Mouse (Mus musculus) heart, adult 8-10 months (tissue): Measurements from ENCODE around the gene Sptbn2. TPM values are rescaled to one million over a fixed set of nuclear protein-coding genes. Genes with fewer than 3 reads are reported as not detected.

Experiments used
- DNase-seq: peaks from one replicate; pipeline ENCODE4 v3.0.0; 2022; ENCODE audit warnings: low spot score
- total RNA-seq, 4 experiments: library from RNA; stranded (reverse); gene quantifications; 2 replicates each; pipeline ENCODE4 v1.2.4; 2022

The Sptbn2 gene
- under 1 TPM; 0.22 to 0.91 (median 0.50) TPM for total RNA-seq

GRCm38 (mm10) chr19:4711098-4711600 is at the start of gene Sptbn2:
Sptbn2 (plus strand) TSS chr19:4711167.
- no peak for DNase-seq

GRCm38 (mm10) chr19:4666815-4667214 is 44.2 kb upstream of the Sptbn2 start:
- DNase-seq: no peak

GRCm38 (mm10) chr19:4670776-4671175 is 40.2 kb upstream of the Sptbn2 start:
- no peak for DNase-seq

GRCm38 (mm10) chr19:4672401-4672800 is 38.6 kb upstream of the Sptbn2 start:
- no peak for DNase-seq

GRCm38 (mm10) chr19:4694346-4694745 is 16.6 kb upstream of the Sptbn2 start:
- DNase-seq: no peak

- no peak for DNase-seq
Observed at GRCm38 (mm10) chr19:4697121-4697520, 13.8 kb upstream of the Sptbn2 start.

GRCm38 (mm10) chr19:4697721-4698120 is 13.2 kb upstream of the Sptbn2 start:
- no peak for DNase-seq

- DNase-seq: peak; percentile 33
Observed at GRCm38 (mm10) chr19:4698205-4698677, 12.7 kb upstream of the Sptbn2 start, which contains the start of gene Gm960. Gm960 (minus strand) TSS chr19:4698668.

GRCm38 (mm10) chr19:4698856-4699255 is 12.1 kb upstream of the Sptbn2 start:
- no peak for DNase-seq

- no peak for DNase-seq
Observed at GRCm38 (mm10) chr19:4699821-4700220, 11.1 kb upstream of the Sptbn2 start.

- no peak for DNase-seq
Observed at GRCm38 (mm10) chr19:4700656-4701055, 10.3 kb upstream of the Sptbn2 start.

- no peak for DNase-seq
Observed at GRCm38 (mm10) chr19:4701221-4701620, 9.7 kb upstream of the Sptbn2 start.

- no peak for DNase-seq
Observed at GRCm38 (mm10) chr19:4708765-4709164, 2.2 kb upstream of the Sptbn2 start.

GRCm38 (mm10) chr19:4711601-4712155 is 711 bp downstream of the Sptbn2 start:
- no peak for DNase-seq

GRCm38 (mm10) chr19:4712156-4712780 is 1.3 kb downstream of the Sptbn2 start:
- DNase-seq: no peak

- no peak for DNase-seq
Observed at GRCm38 (mm10) chr19:4712781-4713526, 2.0 kb downstream of the Sptbn2 start.

GRCm38 (mm10) chr19:4713886-4714285 is 2.9 kb downstream of the Sptbn2 start:
- DNase-seq: no peak

GRCm38 (mm10) chr19:4716756-4717155 is 5.8 kb downstream of the Sptbn2 start:
- DNase-seq: no peak

- no peak for DNase-seq
Observed at GRCm38 (mm10) chr19:4717281-4717680, 6.3 kb downstream of the Sptbn2 start.

GRCm38 (mm10) chr19:4718716-4719115 is 7.7 kb downstream of the Sptbn2 start:
- no peak for DNase-seq

- DNase-seq: no peak
Observed at GRCm38 (mm10) chr19:4719351-4719764, 8.4 kb downstream of the Sptbn2 start.

- DNase-seq: no peak
Observed at GRCm38 (mm10) chr19:4720112-4720511, 9.1 kb downstream of the Sptbn2 start.
